Mouse (Mus musculus) lung, adult 2 months (tissue): ENCODE results near the gene Ebf4.

ENCODE experiments used
- CTCF ChIP-seq: fragments of 200-500 bp; IDR thresholded peaks from 2 replicates; pipeline ENCODE4 v1.5.1; 2011; ENCODE audit warnings: mild to moderate bottlenecking, low read length, control low read depth; ENCODE audit not compliant: insufficient read depth
- POLR2A ChIP-seq: fragments of 200-500 bp; IDR thresholded peaks from 2 replicates; pipeline ENCODE4 v1.6.1; 2011; ENCODE audit warnings: low read depth, mild to moderate bottlenecking, control low read depth, low read length, borderline replicate concordance; ENCODE audit errors: extremely low read depth

DNA sequence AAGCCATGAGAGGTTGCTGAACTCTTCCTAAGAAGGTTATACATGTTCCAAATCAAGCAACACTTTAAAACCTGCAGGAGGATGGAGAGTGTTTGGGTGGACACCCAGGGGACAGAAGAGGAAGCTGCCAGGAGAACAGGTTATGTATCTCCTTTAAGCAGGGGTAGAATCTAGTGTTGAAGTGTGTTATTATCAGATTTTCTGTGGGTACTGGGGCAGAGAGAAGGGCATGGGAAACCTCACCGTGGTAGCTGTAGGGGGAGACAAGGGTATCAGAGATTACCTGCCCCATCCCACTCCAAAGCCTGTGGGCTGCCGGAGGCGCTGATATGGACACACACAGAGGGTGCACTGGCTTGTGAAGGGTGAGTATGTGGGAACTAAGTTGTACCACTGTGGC is 2.0 kb upstream of the Ebf4 start:
- TF ChIP-seq CTCF (no peak), POLR2A (no peak)
